Mouse (Mus musculus) embryonic facial prominence, embryonic 12.5 days (tissue): ENCODE results near the gene Eps15l1. TPM values are rescaled to one million over a fixed set of nuclear protein-coding genes. Genes with fewer than 3 reads are reported as not detected.

Experiments used
- ATAC-seq: fragments of 200-750 bp; cut with Nextera tagmentation; 2 replicates; pipeline ENCODE4 v1.8.0; 2017; ENCODE audit not compliant: insufficient number of reproducible peaks, insufficient read depth, low FRiP score, low TSS enrichment
- H3K27ac ChIP-seq: fragments of 300-500 bp; sonication (generic); 2 replicates; pipeline ENCODE4 v1.5.1; 2016; ENCODE audit warnings: mild to moderate bottlenecking
- H3K27me3 ChIP-seq: fragments of 300-500 bp; sonication (generic); 2 replicates; pipeline ENCODE4 v1.6.1; 2016; ENCODE audit warnings: mild to moderate bottlenecking, moderate library complexity
- H3K36me3 ChIP-seq: fragments of 300-500 bp; sonication (generic); 2 replicates; pipeline ENCODE4 v1.6.1; 2016; ENCODE audit warnings: mild to moderate bottlenecking
- H3K4me1 ChIP-seq: fragments of 300-500 bp; sonication (generic); 2 replicates; pipeline ENCODE4 v1.6.1; 2016
- H3K4me2 ChIP-seq: fragments of 300-500 bp; sonication (generic); replicated peaks from 2 replicates; pipeline ENCODE4 v1.6.1; 2016; ENCODE audit warnings: mild to moderate bottlenecking, moderate library complexity
- H3K4me3 ChIP-seq: fragments of 300-500 bp; sonication (generic); 2 replicates; pipeline ENCODE4 v1.5.1; 2016; ENCODE audit warnings: mild to moderate bottlenecking
- H3K9ac ChIP-seq: fragments of 300-500 bp; sonication (generic); 2 replicates; pipeline ENCODE4 v1.6.1; 2016; ENCODE audit warnings: mild to moderate bottlenecking, moderate library complexity
- H3K9me3 ChIP-seq: fragments of 300-500 bp; sonication (generic); 2 replicates; pipeline ENCODE4 v1.6.1; 2016; ENCODE audit warnings: mild to moderate bottlenecking, moderate library complexity
- WGBS: fragments of 180-500 bp; shearing (Covaris S2); methylation state at CpG from one replicate; pipeline ENCODE4 v1.1.7; 2016; 5-methylcytosine and 5-hydroxymethylcytosine counted together
- polyA plus RNA-seq: library from polyadenylated mRNA; unstranded; fragments of >200 nt; fragmentation: Nextera tagmentation; extraction: Ambion mirVana; gene quantifications from 2 replicates; pipeline ENCODE4 v1.2.1, GENCODE M21; 2016

Eps15l1 gene
- polyA plus RNA-seq, result 69.0 and 71.8 TPM in 2 replicates

DNA sequence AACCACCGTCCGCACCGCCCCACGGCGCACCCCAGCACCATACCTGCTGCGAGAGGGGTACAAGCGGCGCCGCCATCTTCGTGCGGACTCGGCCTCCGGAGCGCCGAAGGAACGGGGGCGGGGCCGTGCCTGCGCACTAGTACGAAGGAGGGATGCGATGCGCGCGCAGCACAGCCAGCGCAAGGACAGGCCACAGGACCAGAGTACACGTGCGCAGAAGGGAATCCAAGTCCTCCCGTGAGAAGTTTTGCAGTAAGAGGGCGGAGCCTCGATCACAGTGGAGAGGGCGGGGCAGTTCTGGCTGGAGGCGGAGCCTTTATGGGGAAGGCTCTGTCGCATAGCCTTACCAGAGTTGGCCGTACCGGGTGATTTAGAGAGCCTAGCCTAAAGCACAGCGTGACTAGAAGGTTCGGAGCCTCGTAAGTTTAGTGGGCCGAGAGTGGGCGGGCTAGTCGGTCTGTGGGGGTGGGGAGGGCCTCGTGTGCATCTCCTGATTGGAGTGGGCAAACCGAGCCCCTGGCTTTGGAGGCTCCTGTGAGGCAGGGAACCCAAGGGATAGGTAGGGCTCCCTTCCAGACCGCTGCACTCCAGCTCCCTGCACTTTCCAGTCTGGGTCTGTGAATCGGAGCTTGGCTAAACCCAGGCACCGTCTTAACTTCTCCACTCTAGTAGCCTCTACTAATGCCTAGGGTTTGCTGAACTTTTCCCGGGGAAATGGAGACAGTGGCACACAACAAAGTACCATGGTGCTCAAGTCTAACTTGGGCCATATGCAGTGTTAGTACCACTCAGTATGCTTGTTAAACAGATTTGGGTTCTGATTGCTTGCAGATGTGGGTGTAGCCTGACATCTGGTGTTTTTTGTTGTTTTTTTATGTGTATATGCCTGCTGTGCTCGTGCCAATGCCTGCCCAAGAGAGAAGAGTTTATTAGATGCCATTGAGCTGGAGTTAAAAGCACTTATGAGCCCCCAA, at the start of gene Eps15l1:
Eps15l1 (minus strand) TSS at position 99 of the 974 bp plus-strand sequence.
- Histone ChIP-seq H3K36me3 (0 out of 2 replicates have a peak, but pooled peaks cover 4% of the 10 kb centered on the region), H3K27ac (peak within 1 kb of the TSS; percentile 95), H3K4me2 (peak within 1 kb of the TSS; percentile 73), H3K9ac (peak within 1 kb of the TSS; percentile 89), H3K27me3 (no peaks in the 10 kb centered on the region), H3K4me1 (peaks cover 40% of the 10 kb centered on the region), H3K9me3 (no peaks in the 10 kb centered on the region), H3K4me3 (peak within 1 kb of the TSS; percentile 84)
- peak; percentile 96 for ATAC-seq
- under 1% methylated on average over 48 of the region's 48 CpGs for WGBS

DNA sequence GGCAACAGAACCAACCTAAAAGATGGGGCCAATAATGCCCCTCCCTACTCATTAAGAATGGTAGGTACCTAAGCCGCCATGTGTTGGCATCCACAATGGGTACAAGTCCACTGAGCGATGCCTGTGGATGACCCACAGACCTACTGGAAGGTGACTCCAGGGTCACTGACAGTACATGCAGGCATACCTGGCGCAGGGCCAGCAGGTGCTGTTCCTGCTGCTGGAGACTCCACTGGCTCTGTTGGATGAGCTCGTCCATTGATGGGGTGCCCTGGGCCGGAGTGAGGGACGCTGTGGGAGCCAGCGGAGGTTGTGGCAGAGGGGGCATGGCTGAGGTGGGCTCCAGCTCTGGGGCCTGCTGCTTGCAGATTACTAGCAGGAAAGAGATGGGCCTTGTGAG, 49.4 kb upstream of the Eps15l1 start:
- no peak for ATAC-seq
- Histone ChIP-seq H3K9me3 (no peaks in the 10 kb centered on the region), H3K4me2 (no peak overlapping the region), H3K4me3 (no peak overlapping the region), H3K27ac (no peak overlapping the region), H3K36me3 (peaks cover 75% of the 10 kb centered on the region), H3K27me3 (no peaks in the 10 kb centered on the region), H3K9ac (no peak overlapping the region), H3K4me1 (peaks cover 7% of the 10 kb centered on the region; the same call in 1 of the 2 replicates)
- WGBS, result 98% methylated on average over 7 of the region's 7 CpGs

DNA sequence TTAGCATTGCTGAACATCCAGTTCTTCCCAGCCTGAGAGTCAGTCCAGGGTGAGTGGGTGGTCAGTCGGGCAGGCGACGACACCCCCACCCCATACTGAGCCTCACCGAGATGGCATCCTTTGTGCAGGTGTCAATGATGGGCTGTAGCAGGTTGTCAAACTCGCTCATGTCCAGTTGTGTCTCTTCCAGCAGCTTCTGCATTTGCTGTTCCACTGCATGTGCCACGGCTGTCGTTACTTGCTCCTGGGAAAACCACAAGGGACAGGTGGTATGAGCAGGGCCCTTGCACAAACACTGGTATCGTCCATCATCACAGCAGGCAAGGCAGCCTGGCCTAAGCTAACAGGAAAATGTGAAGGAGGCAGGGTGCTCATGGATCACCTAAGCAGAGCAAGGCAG, 48.7 kb upstream of the Eps15l1 start:
- no peaks in the 10 kb centered on the region for H3K27me3 ChIP-seq
- H3K9ac ChIP-seq, result no peak overlapping the region
- 88% methylated on average over 8 of the region's 8 CpGs for WGBS
- no peak overlapping the region for H3K4me3 ChIP-seq
- H3K36me3 ChIP-seq, result peaks cover 82% of the 10 kb centered on the region
- H3K27ac ChIP-seq, result no peak overlapping the region
- H3K4me1 ChIP-seq, result peaks cover 7% of the 10 kb centered on the region; the same call in 1 of the 2 replicates
- H3K4me2 ChIP-seq, result no peak overlapping the region
- ATAC-seq, result no peak
- no peaks in the 10 kb centered on the region for H3K9me3 ChIP-seq

DNA sequence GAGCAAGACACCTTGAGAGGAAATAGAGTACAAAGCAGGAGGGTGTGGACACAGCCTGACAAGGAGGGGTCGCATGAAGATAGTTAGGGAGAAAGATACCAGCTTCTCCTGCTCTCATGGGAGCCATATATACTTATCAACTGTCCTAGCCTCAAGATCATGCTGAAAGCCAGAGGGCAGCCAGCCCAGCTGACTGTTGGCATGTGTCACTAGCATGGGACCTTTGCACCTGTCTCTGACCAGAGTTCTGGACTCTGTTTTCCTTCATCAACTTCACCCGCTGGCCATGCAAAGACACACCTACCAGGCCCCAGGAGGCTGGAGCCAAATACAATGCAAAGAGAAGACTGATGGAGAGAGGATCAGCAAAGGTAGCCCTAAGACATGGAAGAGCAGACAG, 48.0 kb upstream of the Eps15l1 start:
- Histone ChIP-seq H3K4me3 (no peak overlapping the region), H3K27me3 (no peaks in the 10 kb centered on the region), H3K9me3 (no peaks in the 10 kb centered on the region), H3K4me1 (peaks cover 6% of the 10 kb centered on the region; the same call in 1 of the 2 replicates), H3K36me3 (peaks cover 90% of the 10 kb centered on the region), H3K4me2 (no peak overlapping the region), H3K9ac (no peak overlapping the region), H3K27ac (no peak overlapping the region)
- 93% methylated on average over 2 of the region's 2 CpGs for WGBS
- ATAC-seq, result no peak

DNA sequence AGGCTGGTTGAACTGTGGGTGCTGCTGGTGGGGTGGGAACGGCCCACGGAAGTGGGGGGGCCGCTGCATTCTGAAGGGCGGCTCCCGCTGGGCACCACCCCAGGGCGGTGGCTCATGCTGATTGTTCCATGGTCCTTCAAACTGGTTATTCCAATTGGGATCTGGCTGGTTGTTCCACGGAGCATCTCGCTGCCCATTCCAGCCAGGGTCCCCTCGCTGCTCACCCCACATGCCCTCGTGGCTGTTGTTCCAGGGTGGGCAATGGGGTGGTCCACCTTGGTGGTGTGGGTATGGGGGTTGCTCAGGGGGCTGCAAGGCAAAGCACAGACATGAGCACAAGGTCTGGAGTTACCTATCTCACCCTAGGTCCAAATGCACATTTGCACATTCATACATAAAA, 43.0 kb upstream of the Eps15l1 start:
- H3K27me3 ChIP-seq, result no peaks in the 10 kb centered on the region
- H3K4me2 ChIP-seq, result no peak overlapping the region
- H3K27ac ChIP-seq, result no peak overlapping the region
- H3K9me3 ChIP-seq, result no peaks in the 10 kb centered on the region
- no peak overlapping the region for H3K9ac ChIP-seq
- H3K36me3 ChIP-seq, result peaks cover 100% of the 10 kb centered on the region
- H3K4me3 ChIP-seq, result no peak overlapping the region
- WGBS, result 92% methylated on average over 10 of the region's 10 CpGs
- no peaks in the 10 kb centered on the region for H3K4me1 ChIP-seq
- no peak for ATAC-seq

DNA sequence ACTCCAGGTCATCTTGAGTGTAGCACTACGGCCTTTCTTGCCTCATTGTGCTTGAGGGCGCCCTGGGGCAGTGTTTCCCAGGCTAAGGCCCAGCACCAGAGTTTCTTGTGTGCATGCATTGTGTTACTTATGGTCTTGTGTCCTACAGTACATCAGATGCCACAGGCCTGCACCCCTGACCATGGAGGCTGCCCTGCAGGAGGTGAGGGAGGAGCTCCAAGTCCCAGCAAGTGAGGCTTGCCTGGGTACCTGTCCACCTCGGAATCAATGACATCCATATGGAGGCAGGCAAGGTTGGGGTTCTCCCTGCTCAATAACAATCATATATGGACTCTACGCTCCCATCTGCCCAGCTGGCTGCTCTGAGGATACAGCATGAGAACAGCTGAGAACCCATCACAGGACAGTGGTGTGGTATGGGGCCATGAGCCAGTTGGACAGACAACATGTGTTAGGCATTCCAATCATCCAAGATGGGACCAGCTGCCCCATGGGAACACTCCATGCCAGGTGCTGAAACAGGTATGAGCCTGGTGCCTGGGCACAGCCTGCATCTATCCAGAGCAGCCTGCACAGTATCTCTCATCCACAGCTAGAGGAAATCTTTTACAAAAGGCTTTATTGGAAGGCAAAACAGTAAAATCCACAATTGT, 38.7 kb upstream of the Eps15l1 start:
- Histone ChIP-seq H3K4me1 (no peaks in the 10 kb centered on the region), H3K9ac (no peak overlapping the region), H3K9me3 (no peaks in the 10 kb centered on the region), H3K36me3 (peaks cover 79% of the 10 kb centered on the region), H3K4me2 (no peak overlapping the region), H3K27me3 (no peaks in the 10 kb centered on the region), H3K27ac (no peak overlapping the region), H3K4me3 (no peak overlapping the region)
- WGBS, result 91% methylated on average over 4 of the region's 4 CpGs
- ATAC-seq, result no peak

DNA sequence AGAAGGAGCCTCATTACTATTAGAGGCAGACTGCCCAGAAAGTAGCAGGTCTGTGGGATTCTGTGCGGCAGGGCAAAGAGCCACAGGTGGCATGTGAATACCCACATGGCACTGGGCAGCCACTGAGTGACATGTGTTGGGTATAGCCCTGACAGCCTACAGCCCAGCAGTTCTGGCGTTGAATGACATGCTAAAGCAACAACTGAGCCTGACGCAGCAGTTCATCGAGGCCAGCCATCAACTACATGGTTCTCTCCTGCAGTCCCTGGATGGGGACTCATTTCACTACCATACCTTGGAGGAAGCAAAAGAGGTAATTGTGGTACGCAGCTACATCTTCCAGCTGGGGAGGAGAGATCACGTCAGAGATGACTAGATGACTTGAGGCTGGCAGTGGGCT, 37.2 kb upstream of the Eps15l1 start:
- no peak overlapping the region for H3K9ac ChIP-seq
- no peaks in the 10 kb centered on the region for H3K27me3 ChIP-seq
- H3K4me1 ChIP-seq, result no peaks in the 10 kb centered on the region
- H3K36me3 ChIP-seq, result peaks cover 77% of the 10 kb centered on the region
- H3K4me2 ChIP-seq, result no peak overlapping the region
- H3K27ac ChIP-seq, result no peak overlapping the region
- ATAC-seq, result no peak
- WGBS, result 82% methylated on average over 6 of the region's 6 CpGs
- no peak overlapping the region for H3K4me3 ChIP-seq
- H3K9me3 ChIP-seq, result no peaks in the 10 kb centered on the region

DNA sequence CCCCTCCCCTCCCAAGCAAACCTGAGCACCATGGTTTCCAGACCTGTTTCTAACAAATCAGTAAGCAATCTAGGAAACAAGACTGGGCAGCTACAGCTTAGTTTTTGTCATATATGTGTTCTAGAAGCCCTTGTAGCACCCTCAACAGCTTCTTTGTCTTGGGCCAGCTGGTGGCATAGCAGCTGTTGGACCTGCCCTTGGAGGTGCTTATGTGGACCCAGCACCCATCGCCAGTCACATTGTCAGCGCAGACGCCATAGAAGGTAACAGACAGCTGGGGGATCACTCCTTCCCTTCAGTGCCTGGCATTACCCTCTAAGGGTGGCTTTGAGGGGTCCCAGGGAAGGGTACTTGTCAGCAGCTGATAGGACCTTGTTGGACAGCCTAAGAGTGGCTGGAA, 36.5 kb upstream of the Eps15l1 start:
- Histone ChIP-seq H3K4me1 (no peaks in the 10 kb centered on the region), H3K4me2 (no peak overlapping the region), H3K4me3 (no peak overlapping the region), H3K9ac (no peak overlapping the region), H3K27me3 (no peaks in the 10 kb centered on the region), H3K27ac (no peak overlapping the region), H3K9me3 (no peaks in the 10 kb centered on the region), H3K36me3 (peaks cover 77% of the 10 kb centered on the region)
- 91% methylated on average over 3 of the region's 3 CpGs for WGBS
- ATAC-seq, result no peak

DNA sequence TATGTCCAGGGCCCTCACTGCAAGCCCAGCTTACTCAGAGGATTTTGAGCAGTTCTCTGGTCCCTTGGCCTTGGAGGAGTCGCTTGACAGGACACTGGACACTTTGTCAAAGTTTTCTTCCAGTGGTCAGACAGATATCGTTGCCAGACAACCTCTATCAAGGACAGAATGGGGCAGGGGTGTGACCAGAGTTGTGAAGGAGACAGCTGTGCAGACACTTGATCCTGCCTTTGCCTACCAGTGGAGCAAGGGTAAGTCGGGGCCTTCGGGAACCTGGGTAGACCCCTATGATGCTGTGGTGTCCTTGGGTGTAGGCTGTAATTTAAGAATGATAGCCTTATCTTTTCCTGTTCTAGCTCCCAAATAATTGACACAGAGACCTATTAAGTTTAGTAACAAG, 34.1 kb upstream of the Eps15l1 start:
- no peak overlapping the region for H3K9ac ChIP-seq
- ATAC-seq, result no peak
- H3K4me3 ChIP-seq, result no peak overlapping the region
- no peaks in the 10 kb centered on the region for H3K4me1 ChIP-seq
- WGBS, result 88% methylated on average over 4 of the region's 4 CpGs
- no peak overlapping the region for H3K4me2 ChIP-seq
- peaks cover 70% of the 10 kb centered on the region for H3K36me3 ChIP-seq
- no peak overlapping the region for H3K27ac ChIP-seq
- no peaks in the 10 kb centered on the region for H3K27me3 ChIP-seq
- no peaks in the 10 kb centered on the region for H3K9me3 ChIP-seq

DNA sequence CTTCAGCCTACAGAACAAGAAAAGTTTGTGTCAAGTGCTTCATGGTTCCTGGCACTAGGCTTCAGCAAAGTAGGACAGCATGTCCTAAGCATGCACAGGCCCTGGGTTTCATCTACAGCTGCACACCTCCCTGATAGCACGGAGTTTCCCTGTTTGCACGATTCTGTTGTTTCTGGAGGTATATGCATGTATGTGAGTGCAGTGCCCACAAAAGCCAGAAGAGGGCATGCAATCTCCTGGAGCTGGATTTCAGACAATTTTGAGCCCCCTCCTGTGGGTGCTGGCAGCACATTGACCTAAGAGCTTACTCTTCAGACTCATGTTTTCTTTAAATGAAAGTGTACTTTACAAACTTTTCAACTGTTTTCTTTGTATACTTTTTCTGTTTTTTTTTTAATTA, 32.6 kb upstream of the Eps15l1 start:
- ATAC-seq, result no peak
- Histone ChIP-seq H3K4me3 (no peak overlapping the region), H3K36me3 (peaks cover 69% of the 10 kb centered on the region), H3K9me3 (no peaks in the 10 kb centered on the region), H3K4me1 (no peaks in the 10 kb centered on the region), H3K9ac (no peak overlapping the region), H3K27ac (no peak overlapping the region), H3K4me2 (no peak overlapping the region), H3K27me3 (no peaks in the 10 kb centered on the region)
- 100% methylated on average over 2 of the region's 2 CpGs for WGBS

DNA sequence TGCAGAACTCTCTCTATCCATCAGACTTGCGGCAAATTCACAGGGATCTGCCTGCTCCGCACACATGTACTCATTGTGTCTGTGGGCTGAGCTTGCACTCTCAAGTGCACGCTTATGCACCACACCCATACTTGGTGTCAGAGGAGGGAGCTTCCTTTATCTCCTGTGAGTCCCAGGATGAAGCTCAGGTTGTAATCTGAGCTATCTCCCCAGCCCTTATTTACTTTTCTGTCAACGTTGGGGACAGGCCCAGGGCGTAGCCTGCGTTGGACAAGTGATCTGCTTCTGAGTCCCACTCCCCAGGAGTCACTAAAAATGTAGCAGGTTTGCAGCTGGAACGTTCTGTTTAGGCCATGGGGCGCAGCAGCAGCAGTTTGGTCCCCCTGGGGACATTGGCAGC, 30.3 kb upstream of the Eps15l1 start:
- no peaks in the 10 kb centered on the region for H3K4me1 ChIP-seq
- no peak overlapping the region for H3K4me3 ChIP-seq
- no peak overlapping the region for H3K27ac ChIP-seq
- peaks cover 73% of the 10 kb centered on the region for H3K36me3 ChIP-seq
- ATAC-seq, result no peak
- WGBS, result 86% methylated on average over 8 of the region's 8 CpGs
- H3K27me3 ChIP-seq, result no peaks in the 10 kb centered on the region
- H3K9ac ChIP-seq, result no peak overlapping the region
- H3K4me2 ChIP-seq, result no peak overlapping the region
- no peaks in the 10 kb centered on the region for H3K9me3 ChIP-seq

DNA sequence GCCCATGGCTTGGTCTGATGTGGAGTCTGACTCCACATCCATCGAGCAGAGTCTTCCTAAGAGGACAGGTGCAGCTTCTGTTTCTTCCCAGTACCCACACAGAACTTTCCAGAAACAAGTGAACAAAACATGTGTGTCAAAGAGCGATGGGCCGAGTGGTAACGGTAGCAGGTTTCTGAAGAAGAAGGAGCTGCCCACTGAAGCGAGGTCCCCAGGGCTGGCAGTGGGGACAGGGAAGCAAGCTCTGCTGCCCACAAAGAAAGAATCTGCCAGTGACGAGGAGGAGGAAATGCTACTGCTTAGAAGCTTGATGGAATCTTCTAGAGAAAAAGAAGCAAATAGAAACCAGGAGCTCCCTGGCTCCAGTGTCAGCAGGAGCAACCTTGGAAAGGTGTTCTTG, 23.8 kb upstream of the Eps15l1 start:
- H3K4me2 ChIP-seq, result no peak overlapping the region
- no peaks in the 10 kb centered on the region for H3K4me1 ChIP-seq
- H3K9ac ChIP-seq, result no peak overlapping the region
- no peak overlapping the region for H3K4me3 ChIP-seq
- H3K27ac ChIP-seq, result no peak overlapping the region
- no peaks in the 10 kb centered on the region for H3K27me3 ChIP-seq
- H3K9me3 ChIP-seq, result no peaks in the 10 kb centered on the region
- H3K36me3 ChIP-seq, result peaks cover 26% of the 10 kb centered on the region
- WGBS, result 91% methylated on average over 6 of the region's 6 CpGs
- no peak for ATAC-seq
